Mouse (Mus musculus): Measurements from ENCODE around the gene Gm21663. TPM values are rescaled to one million over a fixed set of nuclear protein-coding genes. Genes with fewer than 3 reads are reported as not detected.
"Not testable (repeated sequence)": the region's sequence is repeated elsewhere in the genome, so short reads cannot be mapped to it uniquely, and the experiment has no call there.

The Gm21663 gene
- not detected for total RNA-seq (2021)
- long read RNA-seq, result 0 reads

DNA sequence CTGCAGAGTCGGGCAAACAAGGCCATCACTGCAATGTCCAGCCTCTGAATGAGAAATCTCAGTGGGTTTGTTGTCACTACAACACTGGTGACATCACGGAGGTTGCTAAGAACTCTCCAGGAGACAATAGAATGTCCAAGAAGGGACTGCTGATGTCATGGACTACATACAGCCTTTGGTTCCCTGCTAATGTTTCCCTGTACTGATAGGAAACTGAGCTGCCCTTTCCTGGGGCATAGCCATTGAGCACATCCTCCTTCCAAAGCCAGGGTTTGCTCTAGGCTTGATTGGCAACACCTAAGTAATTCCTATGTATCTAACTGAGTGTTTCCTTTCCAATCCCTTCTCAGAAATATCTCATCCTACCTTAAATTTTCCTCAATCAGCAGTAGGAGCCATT is at the start of gene Gm21663:
Gene Gm21663 (minus strand): TSS at position 101 of the 400 bp plus-strand sequence.
- not testable (repeated sequence) for DNase-seq (ENCODE audit: low spot score in 2 of 2)

- not testable (repeated sequence) for DNase-seq (ENCODE audit: low spot score in 2 of 2)
Observed at GRCm38 (mm10) chr5:25988550-25988949, 46.4 kb upstream of the Gm21663 start, which contains the start of gene Gm21698. Gene Gm21698 (minus strand): TSS chr5:25988650.

DNA sequence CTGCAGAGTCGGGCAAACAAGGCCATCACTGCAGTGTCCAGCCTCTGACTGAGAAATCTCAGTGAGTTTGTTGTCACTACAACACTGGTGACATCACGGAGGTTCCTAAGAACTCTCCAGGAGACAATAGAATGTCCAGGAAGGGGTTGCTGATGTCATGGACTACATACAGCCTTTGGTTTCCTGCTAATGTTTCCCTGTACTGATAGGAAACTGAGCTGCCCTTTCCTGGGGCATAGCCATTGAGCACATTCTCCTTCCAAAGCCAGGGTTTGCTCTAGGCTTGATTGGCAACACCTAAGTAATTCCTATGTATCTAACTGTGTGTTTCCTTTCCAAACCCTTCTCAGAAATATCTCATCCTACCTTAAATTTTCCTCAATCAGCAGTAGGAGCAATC is 30.4 kb upstream of the Gm21663 start, which contains the start of gene Gm21680:
Gene Gm21680 (minus strand): TSS at position 101 of the 400 bp plus-strand sequence.
- not testable (repeated sequence) for DNase-seq (ENCODE audit: low spot score in 2 of 2)

GRCm38 (mm10) chr5:25957050-25957449 is 14.9 kb upstream of the Gm21663 start:
- not testable (repeated sequence) for DNase-seq (ENCODE audit: low spot score in 2 of 2)

DNA sequence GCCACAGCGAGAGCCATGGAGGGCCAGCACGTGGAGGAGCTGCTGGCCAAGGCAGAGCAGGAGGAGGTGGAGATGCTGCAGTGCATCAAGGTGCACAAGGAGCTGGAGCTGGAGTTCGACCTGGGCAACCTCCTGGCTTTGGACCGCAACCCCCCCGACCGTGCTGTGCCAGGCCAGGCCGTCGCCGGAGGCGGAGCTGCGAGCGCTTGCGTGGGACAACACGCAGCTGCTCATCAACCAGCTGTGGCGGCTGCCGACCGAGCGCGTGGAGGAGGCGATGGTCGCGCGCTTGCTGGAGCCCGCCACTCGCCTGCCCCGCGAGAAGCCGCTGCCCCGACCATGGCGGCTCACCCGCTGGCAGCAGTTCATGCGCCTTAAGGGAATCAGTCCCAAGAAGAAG is 14.4 kb upstream of the Gm21663 start:
- not testable (repeated sequence) for DNase-seq (ENCODE audit: low spot score in 2 of 2)

DNA sequence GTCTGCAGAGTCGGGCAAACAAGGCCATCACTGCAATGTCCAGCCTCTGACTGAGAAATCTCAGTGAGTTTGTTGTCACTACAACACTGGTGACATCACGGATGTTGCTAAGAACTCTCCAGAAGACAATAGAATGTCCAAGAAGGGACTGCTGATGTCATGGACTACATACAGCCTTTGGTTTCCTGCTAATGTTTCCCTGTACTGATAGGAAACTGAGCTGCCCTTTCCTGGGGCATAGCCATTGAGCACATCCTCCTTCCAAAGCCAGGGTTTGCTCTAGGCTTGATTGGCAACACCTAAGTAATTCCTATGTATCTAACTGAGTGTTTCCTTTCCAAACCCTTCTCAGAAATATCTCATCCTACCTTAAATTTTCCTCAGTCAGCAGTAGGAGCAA is 12.1 kb upstream of the Gm21663 start, which contains the start of gene Gm21671:
Gene Gm21671 (minus strand): TSS at position 101 of the 400 bp plus-strand sequence.
- not testable (repeated sequence) for DNase-seq (ENCODE audit: low spot score in 2 of 2)

DNA sequence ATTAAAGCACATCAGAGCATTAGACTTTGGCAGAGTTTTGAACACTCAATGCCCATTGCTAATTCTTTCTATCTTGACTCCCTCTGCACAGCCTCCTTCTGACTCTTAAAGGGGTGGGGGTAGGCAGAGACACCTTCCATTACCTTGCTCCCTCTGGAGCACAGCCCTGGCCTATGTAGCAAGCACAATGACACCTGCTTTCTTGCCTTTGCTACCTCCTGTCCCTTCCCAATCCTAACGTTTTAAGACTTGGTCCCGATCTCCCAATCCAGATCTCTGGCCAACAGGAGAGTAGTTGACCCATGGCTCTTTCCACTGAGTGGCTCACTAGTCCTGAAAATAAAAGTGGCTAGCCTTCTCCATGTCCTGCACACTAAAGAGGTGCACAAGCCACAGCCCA is 3.2 kb upstream of the Gm21663 start:
- not testable (repeated sequence) for DNase-seq (ENCODE audit: low spot score in 2 of 2)

- peak in 1 of 2 experiments; percentile 39 for DNase-seq (ENCODE audit: low spot score in 2 of 2)
Observed at GRCm38 (mm10) chr5:25891321-25891720, 50.9 kb downstream of the Gm21663 start.

GRCm38 (mm10) chr5:25889746-25890382 is 52.3 kb downstream of the Gm21663 start:
- peak in 1 of 2 experiments; percentile 33 for DNase-seq (ENCODE audit: low spot score in 2 of 2)

DNA sequence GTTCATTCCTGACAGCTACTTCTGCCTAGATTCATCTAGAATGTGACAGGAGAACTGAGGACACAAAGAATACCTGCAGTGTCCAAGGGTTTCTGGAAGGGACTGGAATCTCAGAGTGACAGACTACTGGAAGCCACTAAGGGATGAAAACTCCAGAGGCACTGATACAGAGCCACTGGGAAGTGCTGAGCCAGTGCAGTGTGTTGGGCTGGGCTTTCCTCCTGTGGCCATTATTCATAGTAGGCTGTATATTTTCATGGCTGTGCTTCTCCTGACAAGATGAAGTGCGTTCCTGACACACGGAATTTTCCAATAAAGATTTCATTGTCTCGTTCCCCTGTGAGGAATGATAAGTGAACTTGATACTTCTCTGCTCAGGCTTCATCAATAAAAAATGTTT is 55.5 kb downstream of the Gm21663 start:
- no peak for DNase-seq (ENCODE audit: low spot score in 2 of 2)

Other genes starting within 250 kb of the Gm21663 start
- gene Xrcc2, start 236.6 kb downstream of the Gm21663 start, total RNA-seq (2021), result 1 to 10 TPM; 6.0 to 6.2 TPM
- 100 to 1,000 TPM; 134 to 146 TPM for gene Actr3b, start 182.4 kb downstream of the Gm21663 start, total RNA-seq (2021)
- gene Gm21671, start 12.0 kb upstream of the Gm21663 start, total RNA-seq (2021), result not detected
- not detected for gene Gm21680, start 30.3 kb upstream of the Gm21663 start, total RNA-seq (2021)
- not detected for gene Gm21698, start 46.3 kb upstream of the Gm21663 start, total RNA-seq (2021)
- gene Gm1979, start 62.4 kb upstream of the Gm21663 start, total RNA-seq (2021), result under 1 TPM in 1 of 2 experiments, not detected in 1; 0.22 TPM
- not detected for gene Gm5862, start 80.5 kb upstream of the Gm21663 start, total RNA-seq (2021)
- not detected for gene Speer4a, start 97.2 kb upstream of the Gm21663 start, total RNA-seq (2021)
- gene Gm7347, start 116.2 kb upstream of the Gm21663 start, total RNA-seq (2021), result not detected
- not detected for gene Gm10471, start 146.9 kb upstream of the Gm21663 start, total RNA-seq (2021)
- gene 5031410I06Rik, start 163.0 kb upstream of the Gm21663 start, total RNA-seq (2021), result not detected
- not detected for gene Gm10220, start 179.0 kb upstream of the Gm21663 start, total RNA-seq (2021)

All from layer of hippocampus, adult 18-20 months (tissue).